ENCODE assay signal across 10 mouse cellular contexts in genomic region chr1:132010632-132011501, GRCm38 (mm10). TPM values are rescaled to one million over a fixed set of nuclear protein-coding genes. Genes with fewer than 3 reads are reported as not detected.
A peak's percentile ranks its signal among the peaks of the same experiment; 100 is the strongest.
DNase-seq lines count a peak whose midpoint lies in the region; ATAC-seq and TF ChIP-seq lines count a peak whose summit lies in the region.
"Had no signal": no experiment of that assay in that cellular context is flagged by ENCODE, and none has a peak within 500 bp of the region (broad histone marks: within the 10 kb centered on the region; RNA-seq: fewer than 3 reads in every experiment).

No protein-coding gene starts in this region.

- peak overlapping the region; percentile 23; the same call in 1 of the 2 replicates for H3K9ac ChIP-seq in liver, adult 2 months (ENCODE audit: low read depth, low read length)
- no peak overlapping the region for H3K9ac ChIP-seq in hindbrain, postnatal 0 days (replicated peaks; ENCODE audit: low read length)
- no peak overlapping the region for H3K9ac ChIP-seq in hindbrain, embryonic 13.5 days
- H3K9ac ChIP-seq: forebrain, postnatal 0 days had no signal

- DNase-seq in liver, adult 2 months (ENCODE audit: extremely low read depth, low read depth, low spot score): peak; percentile 77
- DNase-seq in liver: no peak
- peak; percentile 62 for DNase-seq in thymus, postnatal 25 days
- no peak for DNase-seq in hindbrain, postnatal 0 days (ENCODE audit: low spot score)
- DNase-seq in ovary, postnatal 14 days (ENCODE audit: low spot score): no peak
- DNase-seq: adrenal gland, adult 2 months; forebrain, postnatal 0 days had no signal

- WGBS in liver, adult 2 months: 49% methylated on average over 17 of the region's 17 CpGs
- WGBS in hindbrain, postnatal 0 days: 86% methylated on average over 17 of the region's 17 CpGs
- 87% methylated on average over 17 of the region's 17 CpGs for WGBS in hindbrain, embryonic 13.5 days

- no peak overlapping the region for H3K4me3 ChIP-seq in liver, adult 2 months (ENCODE audit: insufficient read depth, low read depth, low read length)
- peak overlapping the region; percentile 86 for H3K4me3 ChIP-seq in megakaryocyte, embryonic 14.5 days (replicated peaks)
- H3K4me3 ChIP-seq in hindbrain, postnatal 0 days (ENCODE audit: low read length): no peak overlapping the region
- no peak overlapping the region for H3K4me3 ChIP-seq in hindbrain, embryonic 13.5 days

- peaks cover 31% of the 10 kb centered on the region for H3K79me2 ChIP-seq in liver, adult 2 months (ENCODE audit: control insufficient read depth, insufficient read depth, low read length)

- no peak for TF ChIP-seq POLR2A in liver, adult 2 months (IDR thresholded peaks at IDR 0.05; ENCODE audit: extremely low read depth, insufficient read depth, low read length)

- H3K9me3 ChIP-seq in megakaryocyte, embryonic 14.5 days: no peaks in the 10 kb centered on the region
- no peaks in the 10 kb centered on the region for H3K9me3 ChIP-seq in hindbrain, postnatal 0 days (ENCODE audit: low read length)
- H3K9me3 ChIP-seq in hindbrain, embryonic 13.5 days: no peaks in the 10 kb centered on the region

- H3K36me3 ChIP-seq in liver, adult 2 months (ENCODE audit: control insufficient read depth, insufficient read depth, low read length): peaks cover 7% of the 10 kb centered on the region; the same call in 1 of the 2 replicates
- peaks cover 32% of the 10 kb centered on the region for H3K36me3 ChIP-seq in megakaryocyte, embryonic 14.5 days (replicated peaks; ENCODE audit: low read length)
- peaks cover 4% of the 10 kb centered on the region; the same call in 1 of the 2 replicates for H3K36me3 ChIP-seq in hindbrain, postnatal 0 days (ENCODE audit: insufficient read depth, low read length)
- H3K36me3 ChIP-seq in hindbrain, embryonic 13.5 days: peaks cover 11% of the 10 kb centered on the region

- no peak overlapping the region for H3K4me2 ChIP-seq in hindbrain, postnatal 0 days (ENCODE audit: low read depth, low read length)
- H3K4me2 ChIP-seq in hindbrain, embryonic 13.5 days: no peak overlapping the region

- H3K27ac ChIP-seq in liver, adult 2 months (replicated peaks; ENCODE audit: insufficient read depth, low read depth, low read length): peak overlapping the region; percentile 82
- H3K27ac ChIP-seq in hindbrain, postnatal 0 days: no peak overlapping the region
- H3K27ac ChIP-seq in hindbrain, embryonic 13.5 days: no peak overlapping the region

- no peaks in the 10 kb centered on the region for H3K27me3 ChIP-seq in liver, adult 2 months (ENCODE audit: control insufficient read depth, insufficient read depth, low read length)
- no peaks in the 10 kb centered on the region for H3K27me3 ChIP-seq in megakaryocyte, embryonic 14.5 days (replicated peaks)
- H3K27me3 ChIP-seq in hindbrain, postnatal 0 days (ENCODE audit: insufficient read depth, low read length): no peaks in the 10 kb centered on the region
- H3K27me3 ChIP-seq in hindbrain, embryonic 13.5 days: no peaks in the 10 kb centered on the region

- peak; percentile 51 for ATAC-seq in common myeloid progenitor, adult 5-6 weeks (replicated peaks; ENCODE audit: low read depth, poor library complexity, severe bottlenecking)
- no peak for ATAC-seq in hindbrain, postnatal 0 days
- no peak for ATAC-seq in hindbrain, embryonic 13.5 days (ENCODE audit: low FRiP score)
- ATAC-seq: forebrain, postnatal 0 days had no signal

- no peak for TF ChIP-seq CTCF in liver, adult 2 months (IDR thresholded peaks at IDR 0.05; ENCODE audit: low read depth, low read length)
- no peak for TF ChIP-seq CTCF in hindbrain, postnatal 0 days (IDR thresholded peaks at IDR 0.05; ENCODE audit: low read depth)

- peaks cover 29% of the 10 kb centered on the region for H3K4me1 ChIP-seq in liver, adult 2 months (ENCODE audit: control insufficient read depth, insufficient read depth, low read length)
- peaks cover 70% of the 10 kb centered on the region for H3K4me1 ChIP-seq in megakaryocyte, embryonic 14.5 days
- peaks cover 15% of the 10 kb centered on the region for H3K4me1 ChIP-seq in hindbrain, postnatal 0 days (ENCODE audit: insufficient read depth, low read length)
- H3K4me1 ChIP-seq in hindbrain, embryonic 13.5 days (replicated peaks): peaks cover 22% of the 10 kb centered on the region

RNA-seq across cellular contexts. Expression of gene Elk4, which starts 3.5 kb away (rescaled TPM):
- total RNA-seq in liver, adult 2 months (2014; rRNA removed): 39.4 and 42.1 TPM in 2 replicates
- 17.2 and 23.3 TPM in 2 replicates for polyA plus RNA-seq in liver, adult 2 months (2012; rRNA removed)
- total RNA-seq in common myeloid progenitor, adult 5-6 weeks (2017): 86.9 and 112 TPM in 2 replicates
- polyA plus RNA-seq in megakaryocyte, embryonic 14.5 days (2012; ENCODE audit: insufficient read depth, low replicate concordance): 1.6 and 2.2 TPM in 2 replicates
- 18.8 and 22.4 TPM in 2 replicates for total RNA-seq in hindbrain, postnatal 0 days (2014; rRNA removed)
- 8.0 and 8.2 TPM in 2 replicates for polyA plus RNA-seq in hindbrain, postnatal 0 days (2015; fragmentation: Nextera tagmentation; extraction: Ambion mirVana)
- 10.6 and 11.0 TPM in 2 replicates for polyA plus RNA-seq in hindbrain, embryonic 13.5 days (2015; fragmentation: Nextera tagmentation; extraction: Ambion mirVana)

RNA-seq across cellular contexts. Expression of gene Slc45a3, which starts 48.1 kb away (rescaled TPM):
- 10.0 and 10.3 TPM in 2 replicates for total RNA-seq in liver, adult 2 months (2014; rRNA removed)
- 28.0 and 39.8 TPM in 2 replicates for polyA plus RNA-seq in liver, adult 2 months (2012; rRNA removed)
- total RNA-seq in common myeloid progenitor, adult 5-6 weeks (2017): 9.8 and 10.6 TPM in 2 replicates
- 1.1 TPM in 1 of 2 replicates, not detected in the other for polyA plus RNA-seq in megakaryocyte, embryonic 14.5 days (2012; ENCODE audit: insufficient read depth, low replicate concordance)
- 1.3 and 2.0 TPM in 2 replicates for total RNA-seq in hindbrain, postnatal 0 days (2014; rRNA removed)
- polyA plus RNA-seq in hindbrain, postnatal 0 days (2015; fragmentation: Nextera tagmentation; extraction: Ambion mirVana): 0.28 and 0.37 TPM in 2 replicates
- polyA plus RNA-seq in hindbrain, embryonic 13.5 days (2015; fragmentation: Nextera tagmentation; extraction: Ambion mirVana): 1.8 and 4.3 TPM in 2 replicates

RNA-seq across cellular contexts. Expression of gene Mfsd4a, which starts 57.0 kb away (rescaled TPM):
- total RNA-seq in liver, adult 2 months (2014; rRNA removed): 0.09 and 0.13 TPM in 2 replicates
- polyA plus RNA-seq in liver, adult 2 months (2012; rRNA removed): 0.12 and 0.21 TPM in 2 replicates
- 0.63 and 5.5 TPM in 2 replicates for total RNA-seq in common myeloid progenitor, adult 5-6 weeks (2017)
- polyA plus RNA-seq in megakaryocyte, embryonic 14.5 days (2012; ENCODE audit: insufficient read depth, low replicate concordance): not detected in 2 replicates
- 5.8 and 10.2 TPM in 2 replicates for total RNA-seq in hindbrain, postnatal 0 days (2014; rRNA removed)
- 8.4 and 9.1 TPM in 2 replicates for polyA plus RNA-seq in hindbrain, postnatal 0 days (2015; fragmentation: Nextera tagmentation; extraction: Ambion mirVana)
- 6.8 and 7.2 TPM in 2 replicates for polyA plus RNA-seq in hindbrain, embryonic 13.5 days (2015; fragmentation: Nextera tagmentation; extraction: Ambion mirVana)

Comparison
In these comparisons a context has a peak if more than half of its experiments do, and no peak if none do; other contexts are left out.
1. DNase-seq: peak in liver, adult 2 months (single experiment) and thymus, postnatal 25 days (single experiment); none in liver (single experiment), hindbrain, postnatal 0 days (single experiment) and ovary, postnatal 14 days (single experiment).